Mouse (Mus musculus): ENCODE measurements around the gene Ascl5. TPM values are rescaled to one million over a fixed set of nuclear protein-coding genes. Genes with fewer than 3 reads are reported as not detected.

Ascl5 gene
- polyA plus RNA-seq, 1 experiment = not detected

DNA sequence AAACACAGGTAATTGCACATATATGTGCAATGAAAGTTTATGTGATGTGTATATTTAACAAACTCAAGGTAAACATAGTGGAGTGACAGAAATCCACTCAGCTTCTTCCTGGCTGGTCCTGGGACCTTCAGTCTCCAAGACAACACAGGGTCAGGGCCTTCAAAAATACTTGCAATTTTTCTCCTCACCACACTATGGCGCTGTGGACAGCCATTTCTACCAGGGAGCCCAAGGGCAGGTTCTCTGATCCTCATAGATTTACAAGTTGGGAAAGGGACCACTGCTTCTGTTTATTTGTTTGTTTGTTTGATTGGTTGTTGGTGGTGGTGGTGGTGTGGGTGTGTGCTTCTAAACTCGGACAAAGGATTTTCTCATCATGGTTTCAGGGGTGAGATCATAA lies 3.2 kb upstream of the Ascl5 start:
- 3% methylated on average over 2 of the region's 2 CpGs for WGBS
- DNase-seq (ENCODE audit: low read depth, low spot score) = no peak

DNA sequence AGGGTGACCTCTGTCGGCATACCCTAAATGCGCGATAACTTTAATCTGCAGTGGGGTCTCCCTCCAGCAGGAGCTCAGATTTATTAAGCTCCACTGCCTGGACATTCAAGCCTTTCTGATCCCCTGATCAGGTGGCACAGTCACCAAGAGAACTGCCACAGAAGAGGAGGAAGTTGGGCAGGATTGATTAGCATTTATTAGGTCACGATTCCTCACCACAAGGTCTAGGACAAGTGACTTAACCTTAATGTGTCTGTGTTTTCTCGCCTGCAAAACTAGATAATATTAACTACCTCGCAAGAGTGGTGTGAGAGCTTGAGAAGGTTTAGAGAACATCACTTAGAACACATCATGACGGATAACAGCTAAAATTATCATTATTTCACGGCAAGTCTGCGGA lies 2.7 kb upstream of the Ascl5 start:
- no peak for DNase-seq (ENCODE audit: low read depth, low spot score)
- 77% methylated on average over 9 of the region's 9 CpGs for WGBS

DNA sequence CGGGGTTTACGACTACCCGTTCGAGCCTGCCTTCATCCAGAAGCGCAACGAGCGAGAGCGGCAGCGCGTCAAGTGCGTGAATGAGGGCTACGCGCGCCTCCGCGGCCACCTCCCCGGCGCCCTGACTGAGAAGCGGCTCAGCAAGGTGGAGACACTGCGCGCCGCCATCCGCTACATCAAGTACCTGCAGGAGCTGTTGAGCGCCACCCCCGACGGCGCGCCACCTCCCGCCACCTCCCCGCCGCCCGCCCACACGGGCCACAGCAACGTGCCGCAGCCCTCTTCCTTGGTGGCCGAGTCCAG lies 360 bp downstream of the Ascl5 start:
- no peak for DNase-seq (ENCODE audit: low read depth, low spot score)
- WGBS = 2% methylated on average over 36 of the region's 36 CpGs

DNA sequence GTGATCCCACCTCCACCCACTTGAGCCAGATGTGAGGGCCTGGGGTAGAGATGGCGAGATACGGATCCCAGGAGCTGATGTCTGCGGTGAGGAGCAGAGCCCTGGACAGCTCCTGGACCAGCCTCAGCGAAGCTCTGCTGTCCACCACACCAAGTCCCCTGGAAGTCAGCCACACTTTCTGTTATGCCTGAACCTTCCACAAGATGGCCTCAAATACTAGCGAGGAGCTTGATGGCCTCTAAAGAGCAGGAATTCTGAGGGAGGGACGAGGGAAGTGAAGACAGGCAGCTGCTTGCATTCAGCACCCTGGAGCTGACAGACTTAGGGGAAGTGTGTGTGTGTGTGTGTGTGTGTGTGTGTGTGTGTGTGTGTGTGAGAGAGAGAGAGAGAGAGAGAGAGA lies 861 bp downstream of the Ascl5 start:
- 2% methylated on average over 6 of the region's 6 CpGs for WGBS
- DNase-seq (ENCODE audit: low read depth, low spot score) = no peak

DNA sequence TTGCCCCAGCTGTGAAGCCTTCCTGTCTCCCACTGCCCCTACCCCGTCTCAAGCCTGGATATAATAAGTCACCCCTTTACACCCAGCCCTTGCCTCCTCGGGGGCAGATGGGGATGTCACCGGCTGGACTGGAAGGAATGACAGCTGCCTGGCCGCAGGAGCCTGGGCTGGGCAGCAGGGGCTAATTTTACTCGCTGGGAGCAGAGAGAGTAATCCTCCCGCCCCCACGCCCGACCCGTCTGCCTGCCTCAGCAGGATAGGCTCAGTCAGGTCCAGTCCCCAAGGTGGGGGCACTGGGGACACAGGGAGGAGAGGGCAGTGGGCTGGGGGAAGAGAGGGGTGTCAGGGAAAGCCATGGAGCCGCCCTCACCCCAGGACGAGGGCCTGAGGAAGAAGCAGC lies 1.9 kb downstream of the Ascl5 start, which contains the start of gene Cacna1s:
Gene Cacna1s, plus strand, starts transcription at position 204 of the 400 bp plus-strand sequence.
- no peak for DNase-seq (ENCODE audit: low read depth, low spot score)
- WGBS = 70% methylated on average over 11 of the region's 11 CpGs

DNA sequence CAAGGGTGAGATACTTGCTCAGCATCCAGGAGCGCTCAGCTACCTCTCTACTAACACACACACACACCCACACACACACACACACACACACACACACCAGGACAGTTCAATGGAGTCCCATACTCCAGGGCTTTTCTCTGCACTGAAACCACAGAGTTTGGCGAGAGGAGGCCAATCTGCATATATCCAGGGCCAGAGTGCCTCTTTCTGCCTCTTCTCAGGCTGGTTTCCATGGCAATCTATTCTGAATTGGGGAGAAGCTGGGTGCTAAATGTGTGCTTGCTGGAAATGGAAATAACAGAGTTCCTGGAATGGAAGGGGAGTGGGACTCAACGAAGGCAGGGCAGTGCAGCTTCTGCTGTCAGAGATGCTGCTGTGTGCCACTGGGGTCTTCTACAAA lies 5.2 kb downstream of the Ascl5 start:
- 86% methylated on average over 3 of the region's 3 CpGs for WGBS
- DNase-seq (ENCODE audit: low read depth, low spot score) = no peak

DNA sequence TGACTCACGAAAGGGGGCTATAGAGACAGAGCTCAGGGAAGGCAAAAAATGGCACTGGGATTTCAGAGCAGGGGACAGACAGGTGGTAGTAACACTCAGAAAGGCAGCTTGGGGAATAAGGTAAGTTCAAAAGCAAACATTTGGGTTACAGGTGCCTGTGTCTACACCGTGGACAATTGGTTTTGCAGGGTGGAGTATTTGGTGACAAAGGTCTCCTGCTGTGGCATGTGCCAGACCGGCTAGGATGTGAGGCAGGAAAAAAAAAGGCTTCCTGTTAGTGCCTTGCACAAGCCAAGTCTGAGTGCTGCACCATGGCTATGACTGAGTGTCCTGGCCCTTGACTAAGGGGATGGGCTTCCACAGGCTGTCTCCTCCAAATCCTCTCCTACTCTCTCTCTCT lies 8.0 kb downstream of the Ascl5 start:
- WGBS = 19% methylated on average over 3 of the region's 3 CpGs
- no peak for DNase-seq (ENCODE audit: low read depth, low spot score)

DNA sequence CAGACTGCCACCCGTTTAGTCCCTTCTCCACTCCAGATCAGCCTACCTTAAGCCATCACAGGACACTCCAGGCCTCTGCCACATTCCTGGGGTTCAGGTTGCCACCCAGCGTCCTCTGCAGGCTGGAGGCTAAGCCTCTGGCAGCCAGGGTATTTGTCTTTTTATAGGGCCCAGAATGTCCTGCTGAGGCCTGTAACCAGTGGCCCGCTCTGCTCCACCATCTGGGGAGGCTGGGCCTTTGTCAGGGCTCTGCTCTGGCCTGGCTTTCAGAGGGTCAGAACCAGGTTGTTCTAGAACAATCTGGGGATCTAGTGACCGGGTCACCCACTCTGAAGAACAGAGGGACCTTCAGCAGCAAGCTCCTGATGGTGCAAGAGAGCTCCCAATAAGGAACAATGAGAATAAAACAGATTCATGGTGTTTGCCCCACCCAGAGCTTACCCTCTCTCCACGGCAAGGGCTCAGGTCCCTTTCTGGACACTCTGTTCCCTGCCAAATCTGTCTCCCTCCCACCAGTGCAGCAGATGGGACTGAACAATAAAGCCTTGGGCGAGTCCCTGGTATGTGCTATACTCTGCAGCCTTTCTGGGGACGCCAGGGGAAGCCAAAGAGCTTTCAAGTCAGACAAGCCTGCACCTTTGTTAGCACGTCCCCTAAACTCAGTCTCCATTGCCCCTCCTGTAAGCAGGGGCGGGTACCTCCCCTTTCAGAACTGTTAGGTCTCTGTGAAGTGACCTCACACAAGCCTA lies 10.6 kb downstream of the Ascl5 start:
- WGBS = 41% methylated on average over 9 of the region's 9 CpGs
- no peak for DNase-seq (ENCODE audit: low read depth, low spot score)

DNA sequence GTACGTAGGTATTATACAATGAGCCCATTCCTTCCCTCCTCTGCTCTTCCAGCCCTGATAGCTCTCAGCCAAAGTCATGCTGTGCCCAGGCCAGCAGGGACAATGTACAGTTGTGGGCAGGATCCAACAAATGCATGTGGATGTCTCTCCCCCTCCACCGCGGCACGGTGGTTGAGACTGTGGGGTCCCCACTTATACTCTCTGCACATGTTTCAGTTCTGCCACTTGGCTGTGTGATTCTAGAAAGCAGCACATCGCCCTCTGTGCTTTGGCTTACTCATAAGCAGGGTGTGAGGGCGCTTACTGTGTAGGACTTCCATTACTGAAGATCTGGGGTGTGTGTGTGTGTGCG lies 11.2 kb downstream of the Ascl5 start:
- 82% methylated on average over 7 of the region's 7 CpGs for WGBS
- no peak for DNase-seq (ENCODE audit: low read depth, low spot score)

DNA sequence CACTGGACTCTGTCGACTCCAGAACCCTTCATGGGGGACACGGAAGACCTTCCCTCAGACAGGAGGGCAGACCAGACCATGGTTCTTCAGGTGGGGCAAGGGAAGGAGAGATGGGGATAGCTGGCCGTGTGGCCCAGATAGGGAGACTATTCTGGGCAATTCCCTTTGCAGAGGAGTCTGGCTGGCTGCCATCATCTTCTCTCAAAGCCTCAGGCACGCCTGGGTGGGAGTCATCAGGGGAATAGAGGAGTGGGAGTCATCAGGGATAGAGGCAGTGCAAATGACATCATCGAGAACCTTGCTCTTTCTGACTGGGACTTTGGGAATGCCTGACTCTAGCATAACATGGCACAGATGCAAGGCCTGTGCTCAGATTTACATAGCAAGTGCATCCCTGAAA lies 13.4 kb downstream of the Ascl5 start:
- DNase-seq (ENCODE audit: low read depth, low spot score) = no peak
- 58% methylated on average over 5 of the region's 5 CpGs for WGBS

DNA sequence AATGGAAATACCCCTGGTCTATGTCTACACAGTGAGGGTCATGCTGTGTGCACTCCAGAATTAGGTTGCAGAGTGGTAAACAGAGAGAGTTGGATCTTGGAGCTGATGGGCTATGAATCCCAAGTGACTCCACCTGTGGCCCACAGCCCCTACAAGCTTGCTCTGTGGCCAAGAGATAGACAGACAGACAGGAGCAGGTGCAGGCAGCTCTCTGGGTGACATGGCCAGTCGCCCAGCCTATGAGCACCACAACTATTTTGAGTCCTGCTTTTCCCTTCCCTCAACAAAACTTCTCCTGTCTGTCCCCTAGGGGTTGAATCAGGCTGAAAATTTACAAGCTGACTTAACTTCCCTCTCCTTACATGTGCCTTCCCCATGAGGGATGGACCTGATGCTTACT lies 16.0 kb downstream of the Ascl5 start:
- no peak for DNase-seq (ENCODE audit: low read depth, low spot score)
- 52% methylated on average over 1 of the region's 1 CpGs for WGBS

DNA sequence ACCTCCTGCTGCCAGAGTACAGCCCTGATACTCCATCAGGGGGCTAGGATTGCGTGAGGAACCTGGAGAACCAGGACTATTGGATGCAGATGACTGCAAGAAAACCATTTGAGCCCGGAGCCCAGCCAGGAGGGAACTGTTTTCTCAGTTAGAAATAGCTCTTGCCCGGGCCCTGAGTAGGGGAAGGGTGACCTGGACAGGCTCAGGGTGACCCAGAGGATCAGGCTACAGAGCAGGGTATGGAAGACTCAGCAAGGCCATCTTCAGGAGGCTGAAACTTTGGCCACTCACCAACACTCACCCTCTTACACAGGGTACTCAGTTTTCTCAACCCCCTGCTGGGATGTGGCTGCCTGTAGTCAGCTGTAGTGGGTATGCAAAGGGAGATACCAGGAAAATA lies 17.0 kb downstream of the Ascl5 start:
- 64% methylated on average over 3 of the region's 3 CpGs for WGBS
- no peak for DNase-seq (ENCODE audit: low read depth, low spot score)

DNA sequence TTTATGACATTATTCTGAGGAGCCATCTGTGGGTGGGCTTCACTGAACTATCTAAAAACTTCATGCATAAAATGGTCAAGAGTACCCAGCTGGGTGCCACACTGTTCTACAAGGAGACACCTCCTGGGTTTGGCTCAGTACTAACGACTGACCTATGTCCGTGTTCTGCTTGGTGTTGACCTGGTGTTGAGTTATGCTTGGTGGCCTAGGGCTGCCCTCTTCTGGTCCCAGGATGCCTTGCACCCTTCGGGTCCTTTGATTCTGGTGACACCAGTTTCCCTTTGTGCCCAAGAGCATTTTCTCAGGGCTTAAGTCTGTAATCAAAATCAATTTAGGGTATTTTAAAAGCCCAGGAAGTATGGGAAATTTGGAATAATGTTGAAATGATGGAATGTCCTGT lies 25.5 kb downstream of the Ascl5 start:
- WGBS = 2% methylated on average over 3 of the region's 3 CpGs

DNA sequence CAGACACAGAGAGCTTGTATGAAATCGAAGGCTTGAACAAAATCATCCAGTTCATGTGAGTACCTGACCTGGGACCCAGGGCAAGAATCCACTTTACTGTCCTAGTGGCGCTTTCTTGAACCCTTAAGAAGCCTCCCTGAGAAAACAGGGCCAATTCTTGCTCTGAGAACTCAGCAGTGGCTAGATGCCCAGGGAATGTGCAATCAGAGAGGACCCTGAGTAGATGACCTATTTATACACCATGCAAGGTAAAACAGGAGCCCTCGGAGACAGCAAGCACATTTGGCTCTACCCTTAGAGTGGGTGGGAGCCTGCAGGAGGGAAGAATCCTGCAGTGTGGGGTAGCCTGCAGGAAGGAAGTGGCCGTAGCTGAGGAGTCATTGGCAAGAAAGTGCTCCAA lies 27.1 kb downstream of the Ascl5 start:
- WGBS = 66% methylated on average over 4 of the region's 4 CpGs

More for the DNA sequence above, 25.5 kb downstream of the Ascl5 start:
- DNase-seq (ENCODE audit: low read depth, low spot score) = no peak

DNA sequence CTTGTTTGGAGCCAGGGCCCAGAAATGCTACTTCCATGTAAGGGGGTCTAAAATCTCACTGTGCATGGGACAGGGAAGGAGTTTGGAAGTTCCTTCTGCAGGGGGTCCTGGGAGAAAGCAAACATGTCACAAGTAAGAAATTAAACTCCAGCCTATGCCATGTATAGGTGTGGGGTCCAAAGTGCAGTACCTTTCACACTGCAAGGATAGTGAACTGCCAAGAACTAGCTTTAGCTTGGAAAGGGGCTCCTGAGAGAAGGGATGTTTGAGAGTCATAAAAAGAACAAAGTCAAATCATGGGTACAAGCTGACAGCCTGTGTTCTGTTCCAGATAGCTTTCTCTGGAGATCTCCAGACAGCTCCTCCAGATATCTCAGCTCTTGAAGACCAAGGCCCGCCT lies 30.6 kb downstream of the Ascl5 start:
- no peak for DNase-seq (ENCODE audit: low read depth, low spot score)
- 90% methylated on average over 1 of the region's 1 CpGs for WGBS

More for the DNA sequence above, 27.1 kb downstream of the Ascl5 start:
- no peak for DNase-seq (ENCODE audit: low read depth, low spot score)

DNA sequence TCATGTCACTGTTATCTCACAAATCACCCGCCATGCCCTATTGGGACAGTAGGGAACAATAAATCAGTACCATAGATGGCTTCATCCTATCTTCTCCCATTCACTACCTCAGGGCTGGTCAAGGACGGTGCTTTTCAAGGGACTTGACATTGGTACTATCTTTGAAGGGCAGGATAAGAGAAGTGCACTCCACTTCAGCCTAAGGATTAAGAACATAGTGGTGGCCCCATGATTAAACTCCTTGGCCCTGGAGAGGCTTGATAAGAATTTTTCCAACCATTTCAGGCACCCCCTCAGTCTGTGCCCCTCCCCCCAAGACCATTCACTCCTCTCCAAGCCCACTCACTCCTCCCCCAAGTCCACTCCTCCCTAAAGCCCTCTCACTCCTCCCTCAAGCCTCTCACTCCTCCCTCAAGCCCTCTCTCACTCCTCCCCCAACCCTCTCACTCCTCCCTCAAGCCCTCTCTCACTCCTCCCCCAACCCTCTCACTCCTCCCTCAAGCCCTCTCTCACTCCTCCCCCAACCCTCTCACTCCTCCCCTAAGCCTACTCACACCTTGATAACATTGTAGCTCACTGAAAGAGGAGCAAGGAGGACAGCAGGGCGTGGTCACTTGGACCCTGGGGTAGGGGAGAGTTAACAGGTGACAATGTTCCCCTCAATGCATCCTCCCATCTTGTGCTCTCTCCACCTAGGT lies 35.5 kb downstream of the Ascl5 start:
- 75% methylated on average over 3 of the region's 3 CpGs for WGBS
- no peak for DNase-seq (ENCODE audit: low read depth, low spot score)

DNA sequence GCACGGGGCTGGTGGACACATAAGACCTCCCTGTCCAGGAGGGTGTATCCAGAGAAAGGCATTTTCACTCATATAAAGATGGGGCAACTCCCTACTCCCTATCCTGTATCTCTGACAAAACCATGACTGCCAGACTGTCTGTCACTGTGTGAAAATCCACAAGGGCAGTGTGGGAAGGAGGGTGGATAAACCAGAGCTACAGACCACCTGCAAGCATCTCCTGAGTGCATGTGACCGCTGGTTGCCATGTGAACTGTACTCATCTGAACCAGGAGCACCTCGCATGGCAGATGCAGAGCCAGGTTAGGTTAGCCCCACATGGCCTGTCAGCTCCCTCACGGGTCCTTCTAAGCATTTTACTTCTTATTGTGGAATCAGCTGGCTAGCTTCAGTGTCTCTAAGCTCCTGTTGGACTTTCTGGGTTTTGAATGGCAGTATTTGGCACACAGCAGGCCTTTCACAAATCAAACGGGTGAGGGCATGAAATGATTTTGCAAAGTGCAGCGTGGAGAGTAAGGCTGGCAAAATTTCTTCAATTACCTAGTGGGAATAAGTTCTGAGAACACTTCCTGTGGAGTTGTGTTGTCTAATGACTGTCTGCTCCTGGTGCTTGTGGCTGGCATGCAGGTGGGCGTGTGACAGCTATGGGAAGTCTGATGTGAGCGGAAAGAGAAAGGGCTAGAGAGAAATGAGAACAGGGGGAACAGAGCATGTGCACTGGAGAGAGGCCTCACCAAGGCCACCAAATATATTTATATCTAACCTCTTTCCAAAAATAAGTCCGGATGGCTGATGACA lies 39.0 kb downstream of the Ascl5 start:
- WGBS = 71% methylated on average over 9 of the region's 9 CpGs
- no peak for DNase-seq (ENCODE audit: low read depth, low spot score)

DNA sequence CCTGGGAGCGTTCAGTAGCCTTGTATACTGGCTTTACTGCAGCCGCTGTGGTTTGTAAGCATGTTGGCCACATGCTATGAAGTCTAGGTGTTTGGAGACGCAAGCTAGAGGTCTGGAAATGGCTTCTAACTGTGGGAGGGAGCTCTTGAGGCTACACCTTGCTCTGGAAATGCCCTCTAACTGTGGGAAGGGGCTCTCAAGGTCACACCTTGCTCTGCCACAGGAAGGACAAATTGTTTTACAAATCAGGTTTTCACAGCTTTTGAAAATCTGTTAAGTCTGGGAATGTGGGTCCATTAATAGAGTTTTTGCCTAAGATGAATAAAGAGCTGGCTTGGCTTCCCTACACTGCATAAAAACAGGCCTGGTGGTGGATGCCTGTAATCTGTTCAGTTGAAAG lies 43.1 kb downstream of the Ascl5 start:
- 69% methylated on average over 3 of the region's 3 CpGs for WGBS
- no peak for DNase-seq (ENCODE audit: low read depth, low spot score)

DNA sequence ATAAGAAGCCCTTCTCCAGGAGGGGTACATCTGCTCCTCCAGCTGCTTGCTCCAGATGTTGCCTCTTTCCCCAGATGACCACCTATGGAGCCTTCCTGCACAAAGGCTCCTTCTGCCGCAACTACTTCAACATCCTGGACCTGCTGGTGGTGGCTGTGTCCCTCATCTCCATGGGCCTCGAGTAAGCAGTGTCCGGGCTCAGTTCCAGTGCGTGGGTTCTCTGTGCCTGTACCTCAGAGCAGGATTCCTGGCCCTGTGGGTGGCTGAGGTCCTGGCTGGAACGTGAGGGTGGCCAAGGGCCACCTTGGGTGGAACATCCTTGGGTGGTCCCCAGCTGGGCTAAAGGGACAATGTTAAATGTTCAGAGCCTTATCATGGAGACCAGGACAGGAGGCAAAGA lies 44.2 kb downstream of the Ascl5 start:
- WGBS = 71% methylated on average over 5 of the region's 5 CpGs
- no peak for DNase-seq (ENCODE audit: low read depth, low spot score)

Measured in large intestine, adult 2 months (tissue).